Mouse (Mus musculus): ENCODE data around the gene Gm11214. TPM values are rescaled to one million over a fixed set of nuclear protein-coding genes. Genes with fewer than 3 reads are reported as not detected.

The Gm11214 gene
- total and polyA plus RNA-seq, 3 experiments, result 0.67 TPM; not detected in 2

- Histone ChIP-seq H3K4me1 (ENCODE audit: control insufficient read depth in 1 of 2, insufficient read depth in 2 of 2) (peaks cover 0 to 16% of the 10 kb centered on the region in 2 experiments; a peak in 1 of 4 replicates), H3K79me2 (replicated peaks; ENCODE audit: control insufficient read depth, extremely low read depth, insufficient read depth, poor library complexity, severe bottlenecking) (no peaks in the 10 kb centered on the region), H3K27me3 (replicated peaks) (no peaks in the 10 kb centered on the region), H3K4me2 (ENCODE audit: insufficient read depth, low read depth, poor library complexity, severe bottlenecking) (no peak overlapping the region), H3K4me3 (replicated peaks in 1 of 3; ENCODE audit: low read depth in 2 of 3, low read length in 2 of 3, poor library complexity in 1 of 3) (no peak overlapping the region), H3K36me3 (replicated peaks in 1 of 2; ENCODE audit: control insufficient read depth in 1 of 2, insufficient read depth in 1 of 2, low read length in 1 of 2) (no peaks in the 10 kb centered on the region), H3K9me3 (replicated peaks; ENCODE audit: low read length) (peaks cover 3% of the 10 kb centered on the region), H3K9ac (ENCODE audit: insufficient read depth, low read depth) (no peak overlapping the region), H3K27ac (ENCODE audit: insufficient read depth, low read depth) (no peak overlapping the region)
- dilution Hi-C loops (cut with MboI; ENCODE audit: extremely low pct_ligation_motif_present, extremely low pct_unique_long_range_greater_than_20kb, low sequenced_read_pairs) (no loop called here), in situ Hi-C loops (cut with MboI; ENCODE audit: low pct_ligation_motif_present, low pct_unique_long_range_greater_than_20kb, low sequenced_read_pairs) (loop anchor here (10.0 kb wide), 2 partner anchors 48 to 262 kb away; no protein-coding TSS in a partner anchor)
- TF ChIP-seq HCFC1 (IDR thresholded peaks at IDR 0.05; ENCODE audit: low read depth, low read length), result no peak
- no peak for TF ChIP-seq ZC3H11A (IDR thresholded peaks at IDR 0.05; ENCODE audit: low read depth, low read length)
- no peak for TF ChIP-seq MAX (IDR thresholded peaks at IDR 0.05; ENCODE audit: low read length)
- TF ChIP-seq RCOR1 (conservative IDR thresholded peaks at IDR 0.05; ENCODE audit: low read depth, low read length), result no peak
- no peak for TF ChIP-seq USF2 (conservative IDR thresholded peaks at IDR 0.05; ENCODE audit: low read depth, low read length)
- no peak for TF ChIP-seq ELF1 (IDR thresholded peaks at IDR 0.05; ENCODE audit: low read depth, low read length)
- TF ChIP-seq NRF1 (IDR thresholded peaks at IDR 0.05; ENCODE audit: low read depth, low read length), result no peak
- TF ChIP-seq MEF2A (IDR thresholded peaks at IDR 0.05; ENCODE audit: borderline replicate concordance, low read depth, low read length), result no peak
- no peak for DNase-seq (ENCODE audit: extremely low read depth)
Measured at GRCm38 (mm10) chr4:63682441-63682840, 19.3 kb upstream of the Gm11214 start.

GRCm38 (mm10) chr4:63681557-63681956, 18.4 kb upstream of the Gm11214 start:
- in situ Hi-C loops (cut with MboI; ENCODE audit: low pct_ligation_motif_present, low pct_unique_long_range_greater_than_20kb, low sequenced_read_pairs), result loop anchor here (10.0 kb wide), 2 partner anchors 47 to 263 kb away; no protein-coding TSS in a partner anchor
- H3K27me3 ChIP-seq (replicated peaks), result no peaks in the 10 kb centered on the region

More at GRCm38 (mm10) chr4:63681557-63681956, 18.4 kb upstream of the Gm11214 start:
- Histone ChIP-seq H3K79me2 (replicated peaks; ENCODE audit: control insufficient read depth, extremely low read depth, insufficient read depth, poor library complexity, severe bottlenecking) (no peaks in the 10 kb centered on the region), H3K9me3 (replicated peaks; ENCODE audit: low read length) (peaks cover 3% of the 10 kb centered on the region), H3K9ac (ENCODE audit: insufficient read depth, low read depth) (no peak overlapping the region), H3K36me3 (replicated peaks in 1 of 2; ENCODE audit: control insufficient read depth in 1 of 2, insufficient read depth in 1 of 2, low read length in 1 of 2) (no peaks in the 10 kb centered on the region), H3K27ac (ENCODE audit: insufficient read depth, low read depth) (no peak overlapping the region), H3K4me1 (ENCODE audit: control insufficient read depth in 1 of 2, insufficient read depth in 2 of 2) (peaks cover 0 to 16% of the 10 kb centered on the region in 2 experiments; a peak in 1 of 4 replicates), H3K4me2 (ENCODE audit: insufficient read depth, low read depth, poor library complexity, severe bottlenecking) (no peak overlapping the region), H3K4me3 (replicated peaks in 1 of 3; ENCODE audit: low read depth in 2 of 3, low read length in 2 of 3, poor library complexity in 1 of 3) (no peak overlapping the region)
- dilution Hi-C loops (cut with MboI; ENCODE audit: extremely low pct_ligation_motif_present, extremely low pct_unique_long_range_greater_than_20kb, low sequenced_read_pairs), result no loop called here
- no peak for TF ChIP-seq MXI1 (IDR thresholded peaks at IDR 0.05; ENCODE audit: low read depth, low read length)
- no peak for TF ChIP-seq ZNF384 (IDR thresholded peaks at IDR 0.05; ENCODE audit: low read depth, low read length)
- no peak for TF ChIP-seq JUND (conservative IDR thresholded peaks at IDR 0.05; ENCODE audit: low read depth, low read length)
- TF ChIP-seq CTCF (conservative IDR thresholded peaks at IDR 0.05 in 1 of 2, IDR thresholded peaks at IDR 0.05 in 1 of 2; ENCODE audit: low read depth in 2 of 2, low read length in 2 of 2), result no peak
- no peak for TF ChIP-seq POLR2AphosphoS2 (IDR thresholded peaks at IDR 0.05; ENCODE audit: low read depth, low read length)
- no peak for TF ChIP-seq ZC3H11A (IDR thresholded peaks at IDR 0.05; ENCODE audit: low read depth, low read length)
- TF ChIP-seq SMC3 (IDR thresholded peaks at IDR 0.05; ENCODE audit: low read depth, low read length), result no peak
- no peak for TF ChIP-seq ETS1 (conservative IDR thresholded peaks at IDR 0.05; ENCODE audit: low read depth, low read length)
- TF ChIP-seq MYC (IDR thresholded peaks at IDR 0.05; ENCODE audit: low read depth, low read length), result no peak
- TF ChIP-seq HCFC1 (IDR thresholded peaks at IDR 0.05; ENCODE audit: low read depth, low read length), result no peak
- no peak for TF ChIP-seq MEF2A (IDR thresholded peaks at IDR 0.05; ENCODE audit: borderline replicate concordance, low read depth, low read length)
- no peak for TF ChIP-seq RAD21 (IDR thresholded peaks at IDR 0.05; ENCODE audit: low read depth, low read length)
- no peak for TF ChIP-seq MAFK (IDR thresholded peaks at IDR 0.05; ENCODE audit: insufficient replicate concordance, low read length)
- no peak for TF ChIP-seq UBTF (IDR thresholded peaks at IDR 0.05; ENCODE audit: low read depth, low read length)
- no peak for TF ChIP-seq E2F4 (IDR thresholded peaks at IDR 0.05; ENCODE audit: insufficient replicate concordance, low read depth, low read length)
- no peak for TF ChIP-seq TCF12 (IDR thresholded peaks at IDR 0.05; ENCODE audit: low read depth, low read length)
- TF ChIP-seq USF1 (IDR thresholded peaks at IDR 0.05; ENCODE audit: low read depth, low read length), result no peak
- no peak for TF ChIP-seq POLR2A (IDR thresholded peaks at IDR 0.05; ENCODE audit: low read depth, low read length)
- TF ChIP-seq GABPA (IDR thresholded peaks at IDR 0.05; ENCODE audit: insufficient replicate concordance, low read depth, low read length), result no peak
- TF ChIP-seq CHD2 (IDR thresholded peaks at IDR 0.05; ENCODE audit: low read length), result no peak
- DNase-seq (ENCODE audit: extremely low read depth), result no peak
